Mouse (Mus musculus) C2C12 (cell line): Measurements from ENCODE around the gene Rcn2.

Experiments used
- CEBPB ChIP-seq: IDR thresholded peaks from one replicate; pipeline ENCODE4 v1.6.1; 2011; ENCODE audit warnings: low read depth, mild to moderate bottlenecking, control low read depth, moderate library complexity
- CTCF ChIP-seq: IDR thresholded peaks from one replicate; pipeline ENCODE4 v1.5.1; 2011; ENCODE audit not compliant: control insufficient read depth, insufficient read depth, insufficient read length
- MAX ChIP-seq: IDR thresholded peaks from one replicate; pipeline ENCODE4 v1.6.1; 2011; ENCODE audit warnings: mild to moderate bottlenecking, control low read depth
- MYOD1 ChIP-seq: IDR thresholded peaks from one replicate; pipeline ENCODE4 v1.6.1; 2011; ENCODE audit warnings: low read depth; ENCODE audit not compliant: control insufficient read depth, insufficient read length

DNA sequence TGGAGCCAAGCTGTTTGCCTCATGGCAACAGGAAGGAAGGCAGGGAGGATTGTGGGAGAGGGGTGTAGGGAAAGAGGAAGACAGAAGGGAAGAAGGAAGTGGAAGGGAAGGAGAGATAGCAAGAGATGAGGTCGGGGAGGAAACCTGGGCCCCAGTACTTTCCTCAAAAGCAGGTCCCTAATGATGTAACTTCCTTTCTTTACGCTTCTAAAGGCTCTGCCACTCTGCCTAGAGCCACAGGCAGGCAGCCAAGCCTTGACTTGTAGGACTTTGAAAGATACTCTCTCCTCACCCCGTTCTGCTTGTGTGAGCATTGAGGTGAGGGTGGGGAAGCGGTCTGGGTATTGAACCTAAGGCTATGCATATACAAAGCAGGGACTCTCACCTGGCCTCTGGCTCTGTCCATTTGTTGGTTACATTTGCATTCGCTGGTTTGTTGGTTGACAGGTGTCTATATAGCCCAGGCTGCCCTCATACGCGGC lies 58.4 kb downstream of the Rcn2 start:
- TF ChIP-seq CTCF (no peak), CEBPB (no peak), MAX (no peak), MYOD1 (no peak)
